Mouse (Mus musculus): Measurements from ENCODE around the gene Gm17949.

- TF ChIP-seq CTCF (IDR thresholded peaks at IDR 0.05) (peak; percentile 21; the same call in 1 of the 2 replicates), EP300 (IDR thresholded peaks at IDR 0.05; ENCODE audit: insufficient read depth, low read depth, low read length) (no peak)
Measured at GRCm38 (mm10) chr17:56988441-56988840, 22.8 kb upstream of the Gm17949 start.

Measured in heart, adult 2 months (tissue).